Mouse (Mus musculus) limb, embryonic 14.5 days (tissue): ENCODE data around the gene Med16. TPM values are rescaled to one million over a fixed set of nuclear protein-coding genes. Genes with fewer than 3 reads are reported as not detected.
A peak's percentile ranks its signal among the peaks of the same experiment; 100 is the strongest.

ENCODE experiments used
- ATAC-seq: fragments of 200-750 bp; cut with Nextera tagmentation; 2 replicates; pipeline ENCODE4 v1.8.0; 2017; ENCODE audit warnings: low read depth, moderate number of reproducible peaks, moderate TSS enrichment; ENCODE audit not compliant: low FRiP score
- DNase-seq: peaks from one replicate; pipeline ENCODE4 v3.0.0-alpha.2; 2015; ENCODE audit warnings: low spot score
- H3K27ac ChIP-seq: fragments of 300-500 bp; sonication (generic); replicated peaks from 2 replicates; pipeline ENCODE4 v1.5.1; 2014; ENCODE audit warnings: low read depth, mild to moderate bottlenecking, low read length, moderate library complexity, mixed read lengths
- H3K27me3 ChIP-seq: fragments of 300-500 bp; sonication (generic); 2 replicates; pipeline ENCODE4 v1.6.1; 2014; ENCODE audit warnings: low read length, mixed read lengths; ENCODE audit not compliant: control insufficient read depth, insufficient read depth
- H3K36me3 ChIP-seq: fragments of 300-500 bp; sonication (generic); 2 replicates; pipeline ENCODE4 v1.6.1; 2014; ENCODE audit warnings: mild to moderate bottlenecking, low read length, moderate library complexity, mixed read lengths; ENCODE audit not compliant: control insufficient read depth, insufficient read depth
- H3K4me1 ChIP-seq: fragments of 300-500 bp; sonication (generic); 2 replicates; pipeline ENCODE4 v1.6.1; 2014; ENCODE audit warnings: antibody characterized with exemption, low read length, mixed read lengths; ENCODE audit not compliant: control insufficient read depth, insufficient read depth
- H3K4me2 ChIP-seq: fragments of 300-500 bp; sonication (generic); replicated peaks from 2 replicates; pipeline ENCODE4 v1.6.1; 2014; ENCODE audit warnings: low read depth, mild to moderate bottlenecking, low read length, moderate library complexity; ENCODE audit not compliant: severe bottlenecking
- H3K4me3 ChIP-seq: fragments of 300-500 bp; sonication (generic); replicated peaks from 2 replicates; pipeline ENCODE4 v1.5.1; 2014; ENCODE audit warnings: low read length
- H3K9ac ChIP-seq: fragments of 300-500 bp; sonication (generic); 2 replicates; pipeline ENCODE4 v1.6.1; 2014; ENCODE audit warnings: mild to moderate bottlenecking, low read depth, low read length, moderate library complexity; ENCODE audit not compliant: severe bottlenecking
- H3K9me3 ChIP-seq: fragments of 300-500 bp; sonication (generic); 2 replicates; pipeline ENCODE4 v1.6.1; 2016; ENCODE audit warnings: low read length; ENCODE audit not compliant: control insufficient read depth
- POLR2A ChIP-seq: fragments of 200-500 bp; IDR thresholded peaks from 2 replicates; pipeline ENCODE4 v1.8.0; 2012; ENCODE audit warnings: inconsistent platforms, mild to moderate bottlenecking, moderate library complexity, borderline replicate concordance; ENCODE audit not compliant: insufficient read depth, insufficient read length; ENCODE audit errors: extremely low read depth
- WGBS: fragments of 180-500 bp; shearing (Covaris S2); extraction: QIAGEN DNeasy Blood & Tissue Kit; methylation state at CpG from one replicate; pipeline ENCODE4 v1.1.7; 2014; 5-methylcytosine and 5-hydroxymethylcytosine counted together
- polyA plus RNA-seq, 2 experiments: library from polyadenylated mRNA; depleted of rRNA in 1 of 2; stranded (reverse) in 1 of 2; unstranded in 1 of 2; fragments of >200 nt; fragmentation: Nextera tagmentation in 1 of 2; extraction: Ambion mirVana in 1 of 2; gene quantifications; 2 replicates each; pipeline versions ENCODE4 v1.2.1 to v1.2.3; 2012 to 2014

Gene Med16
- polyA plus RNA-seq, 2 experiments: 33.4 to 54.6 TPM

- Histone ChIP-seq H3K27me3 (no peaks in the 10 kb centered on the region), H3K4me2 (no peak overlapping the region), H3K4me3 (no peak overlapping the region), H3K9me3 (no peaks in the 10 kb centered on the region), H3K4me1 (peaks cover 39% of the 10 kb centered on the region), H3K9ac (peak overlapping the region; percentile 29), H3K36me3 (peaks cover 49% of the 10 kb centered on the region), H3K27ac (peak overlapping the region; percentile 43; the same call in 1 of the 2 replicates)
- no peak for TF ChIP-seq POLR2A
- 14% methylated on average over 8 of the region's 8 CpGs for WGBS
- ATAC-seq (no peak), DNase-seq (peak; percentile 45)
Measured at GRCm38 (mm10) chr10:79932736-79933135, 24.0 kb upstream of the Med16 start.

- WGBS: 54% methylated on average over 4 of the region's 9 CpGs
- DNase-seq: no peak
- H3K4me3 ChIP-seq: no peak overlapping the region
- H3K9ac ChIP-seq: no peak overlapping the region
- H3K9me3 ChIP-seq: no peaks in the 10 kb centered on the region
- no peaks in the 10 kb centered on the region for H3K27me3 ChIP-seq
- no peak overlapping the region for H3K4me2 ChIP-seq
- no peak for TF ChIP-seq POLR2A
- no peak overlapping the region for H3K27ac ChIP-seq
- H3K36me3 ChIP-seq: peaks cover 43% of the 10 kb centered on the region
- ATAC-seq: no peak
- H3K4me1 ChIP-seq: peaks cover 32% of the 10 kb centered on the region
Measured at GRCm38 (mm10) chr10:79931797-79932196, 23.1 kb upstream of the Med16 start.

- no peak overlapping the region for H3K27ac ChIP-seq
- peaks cover 43% of the 10 kb centered on the region for H3K36me3 ChIP-seq
- 87% methylated on average over 14 of the region's 16 CpGs for WGBS
- H3K4me1 ChIP-seq: peaks cover 33% of the 10 kb centered on the region
- ATAC-seq: no peak
- no peak for DNase-seq
- no peak overlapping the region for H3K4me3 ChIP-seq
- TF ChIP-seq POLR2A: no peak
- H3K9ac ChIP-seq: no peak overlapping the region
- H3K9me3 ChIP-seq: no peaks in the 10 kb centered on the region
- H3K27me3 ChIP-seq: no peaks in the 10 kb centered on the region
- no peak overlapping the region for H3K4me2 ChIP-seq
Measured at GRCm38 (mm10) chr10:79930826-79931186, 22.1 kb upstream of the Med16 start.

GRCm38 (mm10) chr10:79929967-79930825, 21.5 kb upstream of the Med16 start:
- Histone ChIP-seq H3K27me3 (no peaks in the 10 kb centered on the region), H3K4me2 (0 out of 2 replicates have a peak overlapping the region, but pooled peaks have one; percentile 90), H3K4me3 (no peak overlapping the region), H3K36me3 (peaks cover 38% of the 10 kb centered on the region), H3K27ac (no peak overlapping the region), H3K4me1 (peaks cover 37% of the 10 kb centered on the region), H3K9ac (no peak overlapping the region), H3K9me3 (no peaks in the 10 kb centered on the region)
- no peak for TF ChIP-seq POLR2A
- no peak for DNase-seq
- 87% methylated on average over 18 of the region's 18 CpGs for WGBS
- ATAC-seq: no peak

- Histone ChIP-seq H3K27ac (no peak overlapping the region), H3K9ac (peak overlapping the region; percentile 87), H3K36me3 (peaks cover 34% of the 10 kb centered on the region), H3K9me3 (no peaks in the 10 kb centered on the region), H3K4me2 (peak overlapping the region; percentile 90), H3K4me1 (peaks cover 35% of the 10 kb centered on the region), H3K27me3 (no peaks in the 10 kb centered on the region), H3K4me3 (peak overlapping the region; percentile 93)
- TF ChIP-seq POLR2A: no peak
- DNase-seq (no peak), ATAC-seq (no peak)
- WGBS: 8% methylated on average over 9 of the region's 9 CpGs
Measured at GRCm38 (mm10) chr10:79928907-79929701, 20.4 kb upstream of the Med16 start.
